Mouse (Mus musculus) cerebellum, adult 8-10 months (tissue): ENCODE measurements around the gene Ivd.

Experiments used
- DNase-seq: peaks from one replicate; pipeline ENCODE4 v3.0.0; 2022

The Ivd gene

DNA sequence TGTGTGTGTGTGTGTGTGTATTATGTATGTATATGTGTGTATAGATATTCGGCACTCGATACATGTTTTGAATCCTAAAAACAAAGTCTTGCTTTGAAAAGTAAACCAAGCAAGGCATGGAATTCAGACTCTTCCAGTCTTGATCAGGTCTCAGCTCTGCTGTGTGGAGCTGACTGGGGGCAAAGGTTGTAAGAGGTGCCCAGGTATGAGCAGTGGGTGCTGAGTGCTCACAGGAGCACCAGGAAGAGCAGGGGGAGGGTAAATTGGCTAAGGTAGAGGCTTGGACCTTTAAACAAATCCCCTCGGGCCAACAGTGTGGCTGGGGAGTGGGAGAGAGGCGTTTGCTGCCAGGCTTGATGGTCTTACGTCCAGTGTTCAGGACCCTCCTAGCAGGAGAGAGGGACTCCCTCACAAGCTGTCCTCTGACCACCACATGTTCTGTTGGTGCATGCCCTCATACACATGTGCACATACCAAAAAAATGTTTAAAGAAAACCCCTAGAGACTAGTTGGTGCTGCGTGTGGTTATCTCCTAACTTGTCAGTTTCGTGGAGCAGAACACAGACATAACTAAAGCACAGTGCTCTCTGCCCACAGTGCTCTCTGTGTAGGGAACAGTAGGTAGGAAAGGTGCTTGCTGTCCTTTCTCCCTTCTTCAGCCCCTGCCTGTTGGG, 49.0 kb downstream of the Ivd start:
- no peak for DNase-seq

DNA sequence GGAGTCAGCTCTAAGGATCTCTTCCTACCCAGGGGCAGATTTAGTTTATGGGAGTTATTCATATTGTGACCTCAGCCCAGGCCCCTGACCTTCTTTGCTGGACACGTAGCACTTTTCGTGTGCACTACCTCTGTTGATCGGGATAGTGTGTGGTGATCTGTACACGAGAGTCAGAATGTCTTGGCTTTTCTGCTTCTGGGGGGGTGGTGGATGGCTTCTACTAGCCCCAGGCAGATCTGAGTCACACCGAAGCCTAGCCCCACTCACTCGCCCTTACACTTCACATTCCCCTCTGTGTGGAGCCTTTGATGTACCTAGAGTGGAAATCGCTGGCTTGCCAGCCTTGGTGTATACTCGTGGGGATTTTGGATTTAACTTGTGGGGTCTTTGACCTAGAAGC, 51.0 kb downstream of the Ivd start:
- peak; percentile 12 for DNase-seq

DNA sequence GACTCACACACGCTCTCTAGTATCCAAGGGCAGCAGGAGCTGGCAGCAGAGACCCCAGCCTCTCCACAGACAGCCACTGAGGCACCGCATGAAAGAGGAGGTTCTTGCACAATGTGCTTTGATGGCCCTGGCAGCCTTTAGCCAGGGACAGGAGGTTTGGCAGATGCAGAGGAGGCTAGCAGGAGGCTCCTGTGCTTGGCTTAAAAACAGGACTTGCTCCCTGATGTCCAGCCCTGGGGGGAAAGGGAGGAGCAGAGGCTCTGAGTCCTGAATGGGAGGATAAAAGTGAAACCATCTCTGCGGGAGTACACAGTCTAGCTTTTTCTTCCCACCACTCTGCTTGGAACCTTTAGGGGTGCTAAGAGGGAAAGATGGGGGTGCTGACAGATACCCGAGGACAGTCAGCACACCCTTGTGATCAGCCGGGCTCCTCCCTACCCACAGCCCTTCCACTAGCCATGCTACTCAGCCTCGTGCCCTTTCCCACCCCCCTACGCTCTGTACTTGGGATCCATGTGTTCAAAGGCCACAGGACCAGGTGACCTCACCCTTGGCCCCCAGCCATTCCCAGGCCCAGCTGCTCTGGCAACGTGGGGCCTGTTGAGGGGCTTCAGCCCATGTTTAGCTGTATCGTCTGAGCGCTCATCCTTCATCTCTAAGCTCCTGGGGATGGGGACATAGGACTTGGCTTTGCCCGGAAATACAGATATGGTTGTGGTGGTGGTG, 52.0 kb downstream of the Ivd start:
- peak; percentile 54 for DNase-seq

DNA sequence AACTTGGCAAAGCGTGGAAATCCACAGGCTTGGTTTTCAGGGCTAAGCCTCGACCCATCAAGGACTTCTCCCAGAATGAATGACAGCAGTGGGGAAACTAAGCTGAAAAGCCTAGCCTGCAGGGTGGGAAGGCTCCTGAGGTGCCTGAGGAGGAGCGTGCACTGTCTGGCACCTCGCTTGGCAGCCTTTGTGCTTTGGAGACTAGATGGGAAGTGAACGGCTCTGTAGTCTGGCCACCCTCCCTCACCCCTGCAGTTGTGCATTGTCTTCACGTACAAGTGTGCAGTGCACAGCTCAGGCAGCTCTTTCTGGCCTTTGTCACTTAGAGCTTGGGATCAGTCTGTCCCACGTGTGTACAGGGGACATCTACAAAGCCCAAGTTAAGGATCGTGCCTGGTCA, 52.9 kb downstream of the Ivd start:
- DNase-seq: peak; percentile 17

DNA sequence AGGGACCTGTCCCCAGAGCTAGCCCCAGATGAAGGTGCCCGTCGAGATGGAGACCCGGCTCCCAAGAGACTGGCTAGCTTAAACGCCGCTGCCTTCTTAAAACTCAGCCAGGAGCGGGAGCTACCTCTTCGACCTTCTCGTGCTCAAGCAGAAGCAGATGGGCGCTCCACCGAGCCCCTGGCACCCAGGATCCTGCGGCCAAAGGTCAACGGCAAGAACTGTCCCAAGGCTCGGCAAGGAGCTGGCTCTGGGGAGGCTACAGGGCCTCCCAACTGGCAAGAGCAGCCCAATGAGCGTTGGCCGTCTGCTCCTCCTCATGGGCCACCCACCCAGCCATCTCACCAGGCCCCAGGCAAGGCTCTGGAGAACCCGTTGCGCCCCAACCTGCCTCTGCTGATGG, 54.7 kb downstream of the Ivd start:
- DNase-seq: peak; percentile 13

DNA sequence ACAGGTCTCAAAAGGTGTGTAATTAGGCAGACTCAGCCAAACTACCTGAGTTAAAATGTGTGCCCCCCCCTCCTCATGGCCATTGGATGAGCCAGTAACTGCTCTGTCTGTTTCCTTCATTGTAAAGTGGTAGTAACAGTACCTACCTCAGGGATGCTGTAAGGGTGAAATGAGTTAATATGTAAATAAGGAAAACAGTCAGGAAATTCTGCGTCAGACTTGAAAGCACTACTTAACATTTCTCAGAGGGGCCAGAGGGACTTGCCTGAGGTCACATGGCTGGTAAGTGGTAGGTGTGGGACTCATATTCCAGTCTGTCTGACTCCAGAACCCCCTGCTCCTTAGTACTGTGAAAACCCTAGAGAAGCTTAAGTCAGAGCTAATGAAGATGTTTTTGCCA, 56.8 kb downstream of the Ivd start:
- no peak for DNase-seq

DNA sequence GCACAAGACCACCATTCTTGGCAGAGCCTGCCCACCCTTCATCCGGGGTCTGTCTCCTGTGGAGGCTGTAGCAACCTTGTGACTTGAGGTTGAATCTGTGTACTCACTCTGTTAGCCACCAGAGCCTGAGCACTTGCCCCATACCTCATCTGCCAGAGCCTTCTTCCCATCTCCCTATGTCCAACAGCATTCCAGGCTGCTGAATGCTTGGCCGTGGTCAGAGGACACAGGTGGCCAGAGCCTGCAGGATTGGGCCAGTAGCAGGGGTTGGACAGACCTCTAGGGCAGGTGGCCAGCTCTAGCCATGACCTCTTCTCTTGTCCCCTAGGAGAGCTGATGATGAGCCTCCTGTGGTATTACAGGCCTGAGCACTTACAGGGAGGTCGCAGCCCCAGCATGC, 58.7 kb downstream of the Ivd start:
- DNase-seq: peak; percentile 18

DNA sequence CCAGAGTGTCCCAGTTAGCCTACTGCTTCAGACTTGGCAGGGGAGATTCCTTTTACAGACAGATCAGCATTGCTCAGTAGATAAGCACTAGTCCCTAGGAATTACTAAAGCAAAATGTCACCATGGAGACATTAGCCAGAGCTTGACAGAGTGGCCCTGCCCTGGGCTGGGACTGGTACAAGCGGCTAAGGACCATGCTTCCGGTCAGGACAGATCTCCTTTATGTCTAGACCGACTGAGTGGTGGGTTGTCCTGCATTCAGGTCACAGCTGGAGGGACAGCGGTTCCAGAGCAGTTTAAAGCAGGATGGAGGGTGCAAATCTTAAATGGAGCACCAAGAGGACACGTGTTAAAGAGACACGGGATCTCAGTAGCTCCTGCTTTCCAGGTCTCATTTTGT, 64.2 kb downstream of the Ivd start:
- DNase-seq: no peak

DNA sequence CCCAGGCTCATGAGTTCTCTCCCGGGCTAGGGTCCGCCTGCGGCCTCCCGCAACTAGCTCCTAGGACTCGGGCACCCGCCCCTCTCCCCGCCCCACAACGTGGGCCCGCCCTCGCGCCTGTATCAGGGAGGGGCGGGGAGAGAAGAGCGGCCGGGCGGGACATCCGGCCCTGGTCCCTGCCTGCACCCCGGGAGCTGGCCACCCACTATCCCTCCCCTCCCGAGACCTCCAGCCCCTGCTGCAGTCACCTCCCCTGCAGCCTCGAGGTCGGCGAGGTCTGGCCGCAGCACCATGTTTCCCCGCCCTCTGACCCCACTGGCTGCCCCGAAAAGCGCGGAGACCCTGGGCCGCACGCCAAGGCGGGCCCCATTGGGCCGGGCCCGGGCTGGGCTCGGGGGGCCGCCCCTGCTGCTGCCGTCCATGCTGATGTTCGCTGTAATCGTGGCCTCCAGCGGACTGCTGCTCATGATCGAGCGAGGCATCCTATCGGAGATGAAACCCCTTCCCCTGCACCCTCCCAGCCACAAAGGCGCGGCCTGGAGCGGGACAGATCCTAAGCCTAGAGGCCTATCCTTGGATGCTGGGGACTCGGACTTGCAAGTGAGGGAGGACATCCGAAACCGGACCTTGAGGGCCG, 64.7 kb downstream of the Ivd start, which contains the start of gene Chst14:
Gene Chst14, plus strand, starts transcription at position 136 of the 637 bp plus-strand sequence.
- DNase-seq: peak; percentile 56

DNA sequence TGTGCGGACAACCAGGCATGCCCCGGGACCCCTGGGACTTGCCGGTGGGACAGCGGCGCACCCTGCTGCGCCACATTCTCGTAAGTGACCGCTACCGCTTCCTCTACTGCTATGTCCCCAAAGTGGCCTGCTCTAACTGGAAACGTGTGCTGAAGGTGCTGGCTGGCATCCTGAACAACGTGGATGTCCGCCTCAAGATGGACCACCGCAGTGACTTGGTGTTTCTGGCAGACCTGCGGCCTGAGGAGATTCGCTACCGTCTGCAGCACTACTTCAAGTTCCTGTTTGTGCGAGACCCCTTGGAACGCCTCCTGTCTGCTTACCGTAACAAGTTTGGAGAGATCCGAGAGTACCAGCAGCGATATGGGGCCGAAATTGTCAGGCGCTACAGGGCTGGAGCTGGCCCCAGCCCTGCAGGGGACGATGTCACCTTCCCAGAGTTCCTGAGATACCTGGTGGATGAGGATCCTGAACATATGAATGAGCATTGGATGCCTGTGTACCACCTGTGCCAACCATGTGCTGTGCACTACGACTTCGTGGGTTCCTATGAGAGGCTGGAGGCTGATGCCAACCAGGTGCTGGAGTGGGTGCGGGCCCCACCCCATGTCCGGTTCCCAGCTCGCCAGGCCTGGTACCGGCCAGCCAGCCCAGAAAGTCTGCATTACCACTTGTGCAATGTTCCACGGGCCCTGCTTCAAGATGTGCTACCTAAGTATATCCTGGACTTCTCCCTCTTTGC, 65.4 kb downstream of the Ivd start:
- DNase-seq: peak; percentile 17
